Comparison of ENCODE assay signal across 19 mouse cellular contexts in the genomic region with DNA sequence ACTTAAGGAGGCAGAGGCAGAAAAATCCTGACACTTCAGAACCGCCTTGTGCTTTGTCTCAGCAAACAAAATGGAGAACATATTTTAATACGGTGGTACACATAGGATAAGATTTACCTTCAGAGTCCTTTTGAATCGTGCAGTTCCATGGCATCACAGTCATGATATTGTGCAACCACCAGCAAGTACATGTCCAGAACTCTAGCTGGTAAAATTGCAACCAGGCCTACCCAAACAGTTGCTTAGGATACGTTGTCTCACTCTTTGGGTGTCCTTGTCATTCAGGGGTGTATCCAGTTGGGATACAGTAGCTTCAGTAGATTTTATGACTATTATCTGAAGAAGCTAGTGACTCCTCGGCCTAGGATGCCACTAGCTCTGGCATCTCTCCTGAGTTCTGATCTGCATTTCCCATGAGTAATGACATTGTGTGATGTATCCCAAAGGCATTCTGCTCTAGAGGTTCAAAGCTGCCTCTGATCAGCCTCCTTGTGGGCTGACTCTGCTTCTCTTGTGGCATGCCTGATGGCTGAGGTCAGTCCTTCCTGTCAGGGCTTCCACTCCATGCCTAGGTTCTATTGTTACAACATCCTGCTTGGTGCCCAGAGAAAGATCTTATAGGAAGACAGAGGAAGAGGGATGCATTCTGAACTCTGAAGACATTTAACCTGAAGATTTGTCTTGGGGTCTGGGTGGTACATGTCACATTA. TPM values are rescaled to one million over a fixed set of nuclear protein-coding genes. Genes with fewer than 3 reads are reported as not detected.
DNase-seq lines count a peak whose midpoint lies in the region; ATAC-seq and TF ChIP-seq lines count a peak whose summit lies in the region.
"Had no signal": no experiment of that assay in that cellular context is flagged by ENCODE, and none has a peak within 500 bp of the region (broad histone marks: within the 10 kb centered on the region; RNA-seq: fewer than 3 reads in every experiment).

No protein-coding gene starts in this region.

- no peak overlapping the region for H3K27ac ChIP-seq in lung, embryonic 14.5 days (ENCODE audit: low read depth)
- H3K27ac ChIP-seq: liver, embryonic 14.5 days; neural tube, embryonic 12.5 days had no signal

- peaks cover 3% of the 10 kb centered on the region; the same call in 1 of the 2 replicates for H3K4me1 ChIP-seq in lung, embryonic 14.5 days (ENCODE audit: insufficient read depth)

- WGBS in lung, embryonic 14.5 days = 83% methylated on average over 5 of the region's 5 CpGs

- H3K4me3 ChIP-seq in lung, embryonic 14.5 days (ENCODE audit: low read depth, low read length) = no peak overlapping the region
- no peak overlapping the region for H3K4me3 ChIP-seq in C2C12 (ENCODE audit: insufficient read depth, poor library complexity, severe bottlenecking)

- H3K27me3 ChIP-seq in lung, embryonic 14.5 days (ENCODE audit: insufficient read depth, low read length) = 0 out of 2 replicates have a peak, but pooled peaks cover 3% of the 10 kb centered on the region
- H3K27me3 ChIP-seq in C2C12 (ENCODE audit: control insufficient read depth, insufficient read depth, insufficient read length) = no peaks in the 10 kb centered on the region
- H3K27me3 ChIP-seq: neural tube, embryonic 12.5 days had no signal

- peaks cover 23% of the 10 kb centered on the region for H3K79me3 ChIP-seq in C2C12 (ENCODE audit: low read depth)

- no peak for ATAC-seq in lung, embryonic 14.5 days (ENCODE audit: insufficient read depth)

- H3K9me3 ChIP-seq in lung, embryonic 14.5 days (ENCODE audit: low read depth, low read length) = no peaks in the 10 kb centered on the region
- H3K9me3 ChIP-seq: forebrain, embryonic 13.5 days; limb, embryonic 13.5 days; neural tube, embryonic 12.5 days had no signal

- TF ChIP-seq CTCF in lung, embryonic 14.5 days (IDR thresholded peaks at IDR 0.05; ENCODE audit: low read depth) = no peak
- TF ChIP-seq CTCF in C2C12 (IDR thresholded peaks at IDR 0.05; ENCODE audit: control insufficient read depth, insufficient read depth, insufficient read length) = no peak

- no peak overlapping the region for H3ac ChIP-seq in C2C12 (ENCODE audit: control insufficient read depth, insufficient read length, low read depth)

- H3K9ac ChIP-seq in lung, embryonic 14.5 days = no peak overlapping the region
- H3K9ac ChIP-seq: forebrain, embryonic 13.5 days; limb, embryonic 13.5 days; liver, embryonic 14.5 days; neural tube, embryonic 12.5 days had no signal

- no peak overlapping the region for H3K4me2 ChIP-seq in lung, embryonic 14.5 days

- peak; percentile 44 for DNase-seq in cerebellum, adult 9-10 months
- no peak for DNase-seq in cerebellum, postnatal 10 days
- peak; percentile 44 for DNase-seq in lung, embryonic 14.5 days
- DNase-seq in lung, postnatal 14 days = no peak
- peak; percentile 31 to 38 for DNase-seq in lung, postnatal 4 days
- no peak for DNase-seq in cerebellum, postnatal 14 days
- DNase-seq in kidney, adult 18-20 months = no peak
- DNase-seq: adrenal gland, adult 2 months; B cell, adult 2 months; cerebellum, postnatal 36 days; kidney, adult 2 months; kidney, postnatal 36 days; layer of hippocampus, adult 9-11 months; thymus, postnatal 25 days had no signal

- peaks cover 31% of the 10 kb centered on the region for H3K79me2 ChIP-seq in C2C12 (ENCODE audit: control insufficient read depth, insufficient read depth)

- no peaks in the 10 kb centered on the region for H3K36me3 ChIP-seq in lung, embryonic 14.5 days (ENCODE audit: insufficient read depth)
- peaks cover under 1% of the 10 kb centered on the region for H3K36me3 ChIP-seq in C2C12 (ENCODE audit: control insufficient read depth, insufficient read depth)
- H3K36me3 ChIP-seq: limb, embryonic 13.5 days; neural tube, embryonic 12.5 days had no signal

TF ChIP-seq in C2C12, 6 proteins besides CTCF, POLR2A, EP300 and RAD21:
- TF ChIP-seq MYOG (IDR thresholded peaks at IDR 0.05; ENCODE audit: control insufficient read depth, extremely low read depth, insufficient read length) (no peak), MAX (IDR thresholded peaks at IDR 0.05) (peak; percentile 48), CEBPB (IDR thresholded peaks at IDR 0.05; ENCODE audit: low read depth) (peak; percentile 89), USF1 (IDR thresholded peaks at IDR 0.05; ENCODE audit: low read depth) (no peak), FOSL1 (IDR thresholded peaks at IDR 0.05; ENCODE audit: insufficient read depth, low read length, poor library complexity, severe bottlenecking) (no peak), MYOD1 (IDR thresholded peaks at IDR 0.05; ENCODE audit: control insufficient read depth, insufficient read length, low read depth) (no peak)

RNA-seq across cellular contexts. Expression of a gene that starts 33.2 kb away (rescaled TPM):
- polyA plus RNA-seq in lung, embryonic 14.5 days (2014; fragmentation: Nextera tagmentation; extraction: Ambion mirVana) = 3.6 and 3.8 TPM in 2 replicates
- polyA plus RNA-seq in C2C12 (2012; fragmentation: generic; extraction: Trizol) = 2.7 TPM

Comparison
In these comparisons a context has a peak if more than half of its experiments do, and no peak if none do; other contexts are left out.
1. DNase-seq: peak in cerebellum, adult 9-10 months (single experiment), lung, embryonic 14.5 days (single experiment) and lung, postnatal 4 days (2 of 2); none in cerebellum, postnatal 10 days (0 of 2), lung, postnatal 14 days (single experiment), cerebellum, postnatal 14 days (0 of 2) and kidney, adult 18-20 months (single experiment).